Mouse (Mus musculus): ENCODE measurements around the gene Olfr1389. TPM values are rescaled to one million over a fixed set of nuclear protein-coding genes. Genes with fewer than 3 reads are reported as not detected.

The Olfr1389 gene
- polyA plus RNA-seq (2015; fragmentation: Nextera tagmentation; extraction: Ambion mirVana), result not detected in 2 replicates

DNA sequence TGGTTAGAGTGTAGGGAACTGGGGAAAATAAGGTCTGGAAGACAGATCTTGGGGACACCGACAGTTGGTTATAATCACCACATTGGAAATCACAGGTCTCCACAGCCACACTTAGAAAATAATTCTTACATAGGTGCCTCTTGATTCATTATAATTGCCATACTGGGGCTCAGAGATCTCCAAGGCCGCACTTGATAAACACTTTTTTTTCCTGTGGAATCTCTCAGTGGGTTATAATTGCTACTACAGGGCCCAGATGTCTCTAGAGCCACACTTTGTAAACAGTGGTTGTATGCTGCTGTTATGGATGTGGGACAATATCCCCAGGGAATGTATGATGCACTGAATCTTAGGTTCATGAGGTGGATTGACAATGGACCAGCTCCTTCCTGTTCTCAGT, at the start of gene Olfr1389:
Olfr1389 (plus strand) TSS at position 301 of the 400 bp plus-strand sequence.

DNA sequence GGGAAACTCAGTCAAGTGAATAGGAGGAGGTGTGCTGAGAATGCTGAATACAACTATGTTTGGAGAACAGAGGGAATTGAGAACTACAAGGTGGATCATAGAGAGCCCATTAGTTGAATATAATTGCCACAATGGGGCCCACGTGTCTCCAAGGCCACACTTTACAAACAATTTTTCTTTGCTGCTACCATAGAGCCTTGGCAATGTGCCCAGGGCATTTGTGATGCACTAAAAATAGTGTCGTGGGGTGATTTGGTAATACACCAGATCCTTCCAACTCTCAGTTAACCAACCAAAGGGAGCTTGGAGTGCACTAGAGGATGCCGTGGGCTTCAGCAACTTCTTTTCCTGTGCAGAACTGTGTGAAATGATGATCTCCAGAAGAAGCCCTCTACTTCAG, 13.5 kb downstream of the Olfr1389 start, which contains the start of gene Olfr1388:
Olfr1388 (plus strand) TSS at position 214 of the 400 bp plus-strand sequence.

DNA sequence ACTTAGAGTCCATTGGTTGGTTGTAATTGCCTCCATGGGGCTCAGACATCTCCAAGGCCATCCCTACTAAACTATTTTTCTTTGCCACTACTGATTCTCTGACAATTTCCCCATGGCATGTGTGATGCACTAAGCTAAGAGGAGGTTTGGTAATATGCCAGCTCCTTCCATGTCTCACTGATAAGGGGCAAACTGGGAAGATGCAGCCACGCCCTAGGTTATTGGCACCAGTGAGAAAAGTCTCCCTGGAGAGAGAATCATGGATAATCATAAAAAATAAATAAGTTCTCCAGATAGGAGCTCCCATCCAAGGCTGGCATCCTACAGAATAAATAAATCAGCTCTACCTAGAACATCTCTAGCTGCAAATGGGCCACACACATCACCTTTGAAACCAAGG, 32.2 kb downstream of the Olfr1389 start, which contains the start of gene Olfr1387:
Olfr1387 (plus strand) TSS at position 301 of the 400 bp plus-strand sequence.

DNA sequence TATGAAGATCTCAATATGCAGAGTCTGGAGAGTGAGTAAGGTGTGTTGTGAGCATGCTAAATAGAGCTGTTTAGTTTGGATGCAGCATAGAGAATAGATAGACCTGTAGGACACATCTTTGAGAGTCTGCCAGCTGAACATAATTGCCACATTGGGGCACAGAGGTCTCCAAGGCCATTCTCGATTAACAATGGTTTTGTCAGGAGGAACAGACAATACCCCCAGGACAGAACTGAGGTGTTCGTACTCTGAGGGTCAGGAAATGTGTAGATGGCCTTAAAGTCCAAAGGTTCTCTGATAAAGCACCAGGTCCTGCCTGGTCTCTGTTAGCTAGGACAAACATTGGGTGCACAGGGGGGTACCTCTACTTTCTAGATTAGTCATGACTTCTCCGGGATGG, 41.9 kb downstream of the Olfr1389 start, which contains the start of gene Olfr1386:
Olfr1386 (plus strand) TSS at position 301 of the 400 bp plus-strand sequence.

Other genes with a start within 250 kb of the Olfr1389 start
- gene Btnl9, start 235.9 kb upstream of the Olfr1389 start, polyA plus RNA-seq (2015; fragmentation: Nextera tagmentation; extraction: Ambion mirVana), result 0.38 and 0.53 TPM in 2 replicates
- 24.4 and 24.8 TPM in 2 replicates for gene Zfp62, start 219.8 kb upstream of the Olfr1389 start, polyA plus RNA-seq (2015; fragmentation: Nextera tagmentation; extraction: Ambion mirVana)
- gene Mgat1, start 178.9 kb upstream of the Olfr1389 start, polyA plus RNA-seq (2015; fragmentation: Nextera tagmentation; extraction: Ambion mirVana), result 34.4 and 34.9 TPM in 2 replicates
- 0.17 TPM in 1 of 2 replicates, not detected in the other for gene Olfr1393, start 144.8 kb upstream of the Olfr1389 start, polyA plus RNA-seq (2015; fragmentation: Nextera tagmentation; extraction: Ambion mirVana)
- gene Olfr1392, start 137.8 kb upstream of the Olfr1389 start, polyA plus RNA-seq (2015; fragmentation: Nextera tagmentation; extraction: Ambion mirVana), result 0.08 and 0.11 TPM in 2 replicates
- gene Olfr10, start 118.3 kb upstream of the Olfr1389 start, polyA plus RNA-seq (2015; fragmentation: Nextera tagmentation; extraction: Ambion mirVana), result not detected in 2 replicates
- not detected in 2 replicates for gene Olfr1391, start 100.3 kb upstream of the Olfr1389 start, polyA plus RNA-seq (2015; fragmentation: Nextera tagmentation; extraction: Ambion mirVana)
- gene Olfr1390, start 87.9 kb upstream of the Olfr1389 start, polyA plus RNA-seq (2015; fragmentation: Nextera tagmentation; extraction: Ambion mirVana), result not detected in 2 replicates
- gene Olfr1388, start 13.6 kb downstream of the Olfr1389 start, polyA plus RNA-seq (2015; fragmentation: Nextera tagmentation; extraction: Ambion mirVana), result 0.08 TPM in 1 of 2 replicates, not detected in the other
- gene Olfr1387, start 32.3 kb downstream of the Olfr1389 start, polyA plus RNA-seq (2015; fragmentation: Nextera tagmentation; extraction: Ambion mirVana), result not detected in 2 replicates
- gene Olfr1386, start 42.0 kb downstream of the Olfr1389 start, polyA plus RNA-seq (2015; fragmentation: Nextera tagmentation; extraction: Ambion mirVana), result not detected in 2 replicates
- not detected in 2 replicates for gene Olfr1385, start 66.0 kb downstream of the Olfr1389 start, polyA plus RNA-seq (2015; fragmentation: Nextera tagmentation; extraction: Ambion mirVana)
- gene Olfr1384, start 83.7 kb downstream of the Olfr1389 start, polyA plus RNA-seq (2015; fragmentation: Nextera tagmentation; extraction: Ambion mirVana), result not detected in 2 replicates
- gene Olfr1383, start 96.6 kb downstream of the Olfr1389 start, polyA plus RNA-seq (2015; fragmentation: Nextera tagmentation; extraction: Ambion mirVana), result not detected in 2 replicates
- gene Olfr1382, start 105.2 kb downstream of the Olfr1389 start, polyA plus RNA-seq (2015; fragmentation: Nextera tagmentation; extraction: Ambion mirVana), result not detected in 2 replicates
- gene Olfr1381, start 120.4 kb downstream of the Olfr1389 start, polyA plus RNA-seq (2015; fragmentation: Nextera tagmentation; extraction: Ambion mirVana), result not detected in 2 replicates
- not detected in 2 replicates for gene Olfr1380, start 133.8 kb downstream of the Olfr1389 start, polyA plus RNA-seq (2015; fragmentation: Nextera tagmentation; extraction: Ambion mirVana)
- 0.95 and 1.4 TPM in 2 replicates for gene Flt4, start 186.2 kb downstream of the Olfr1389 start, polyA plus RNA-seq (2015; fragmentation: Nextera tagmentation; extraction: Ambion mirVana)
- gene Scgb3a1, start 240.5 kb downstream of the Olfr1389 start, polyA plus RNA-seq (2015; fragmentation: Nextera tagmentation; extraction: Ambion mirVana), result 0.53 and 1.1 TPM in 2 replicates